7 mouse cellular contexts compared by ENCODE assay signal in genomic region chr12:17506994-17507542, GRCm38 (mm10). TPM values are rescaled to one million over a fixed set of nuclear protein-coding genes. Genes with fewer than 3 reads are reported as not detected.
A peak's percentile ranks its signal among the peaks of the same experiment; 100 is the strongest.
DNase-seq lines count a peak whose midpoint lies in the region; ATAC-seq lines count a peak whose summit lies in the region.

No protein-coding gene starts in this region.

- H3K4me3 ChIP-seq in kidney, embryonic 16.5 days (ENCODE audit: low read length): no peak overlapping the region

- H3K9me3 ChIP-seq in kidney, embryonic 16.5 days (ENCODE audit: low read length): no peaks in the 10 kb centered on the region

- H3K9ac ChIP-seq in kidney, embryonic 16.5 days (replicated peaks; ENCODE audit: low read length): no peak overlapping the region

- DNase-seq in thymus, postnatal 14 days: peak; percentile 20
- no peak for DNase-seq in thymus, postnatal 0 days (ENCODE audit: low spot score)
- DNase-seq in lung, postnatal 4 days: peak; percentile 73 to 90
- no peak for DNase-seq in gastrocnemius, adult 18-20 months (ENCODE audit: low spot score)

- H3K36me3 ChIP-seq in kidney, embryonic 16.5 days (ENCODE audit: insufficient read depth, low read length): no peaks in the 10 kb centered on the region

- peaks cover 7% of the 10 kb centered on the region; the same call in 1 of the 2 replicates for H3K4me1 ChIP-seq in kidney, embryonic 16.5 days (ENCODE audit: insufficient read depth, low read length)

- ATAC-seq in erythroid progenitor cell, adult 5-6 weeks (replicated peaks; ENCODE audit: low FRiP score, poor library complexity, severe bottlenecking): 0 out of 2 replicates have a peak, but pooled peaks have one; percentile 12
- peak; percentile 66; the same call in 1 of the 2 replicates for ATAC-seq in kidney, embryonic 16.5 days (ENCODE audit: low FRiP score, low TSS enrichment)
- no peak for ATAC-seq in megakaryocyte-erythroid progenitor cell, adult 5-6 weeks (replicated peaks; ENCODE audit: low FRiP score, low TSS enrichment, poor library complexity, severe bottlenecking)

- H3K4me2 ChIP-seq in kidney, embryonic 16.5 days (replicated peaks; ENCODE audit: low read depth, low read length): no peak overlapping the region

- WGBS in kidney, embryonic 16.5 days: 30% methylated on average over 13 of the region's 13 CpGs

- no peaks in the 10 kb centered on the region for H3K27me3 ChIP-seq in kidney, embryonic 16.5 days (ENCODE audit: insufficient read depth, low read length)

- no peak overlapping the region for H3K27ac ChIP-seq in kidney, embryonic 16.5 days (ENCODE audit: low read length)

RNA-seq across cellular contexts. Expression of gene Odc1, which starts 37.5 kb away (rescaled TPM):
- 101 and 116 TPM in 2 replicates for polyA plus RNA-seq in thymus, postnatal 0 days (2015; fragmentation: Nextera tagmentation; extraction: Ambion mirVana)
- 1,351 and 1,432 TPM in 2 replicates for total RNA-seq in erythroid progenitor cell, adult 5-6 weeks (2015; ENCODE audit: low replicate concordance)
- total RNA-seq in erythroid progenitor cell, adult 5-6 weeks (2017; ENCODE audit: low replicate concordance): 1,739 and 2,218 TPM in 2 replicates
- 217 and 223 TPM in 2 replicates for polyA plus RNA-seq in kidney, embryonic 16.5 days (2015; fragmentation: Nextera tagmentation; extraction: Ambion mirVana)
- total RNA-seq in gastrocnemius, adult 18-20 months (2021): 100 to 1,000 TPM; 113 to 121 TPM
- total RNA-seq in megakaryocyte-erythroid progenitor cell, adult 5-6 weeks (2014; fragmentation: Nextera tagmentation): 360 and 383 TPM in 2 replicates
- 607 and 788 TPM in 2 replicates for total RNA-seq in megakaryocyte-erythroid progenitor cell, adult 5-6 weeks (2017)

Comparison
In these comparisons a context has a peak if more than half of its experiments do, and no peak if none do; other contexts are left out.
1. DNase-seq: peak in thymus, postnatal 14 days (single experiment) and lung, postnatal 4 days (2 of 2); none in thymus, postnatal 0 days (single experiment) and gastrocnemius, adult 18-20 months (single experiment).